Mouse (Mus musculus) liver, embryonic 14.5 days (tissue): Measurements from ENCODE around the gene Pcca. TPM values are rescaled to one million over a fixed set of nuclear protein-coding genes. Genes with fewer than 3 reads are reported as not detected.

Source experiments
- ATAC-seq: fragments of 200-750 bp; cut with Nextera tagmentation; 2 replicates; pipeline ENCODE4 v1.8.0; 2017; ENCODE audit warnings: moderate number of reproducible peaks, mild to moderate bottlenecking, moderate library complexity; ENCODE audit not compliant: insufficient read depth
- DNase-seq, 3 experiments: peaks; one replicate each; pipeline ENCODE4 v3.0.0-alpha.2; 2012 to 2013; ENCODE audit warnings: low read depth in 3 of 3, low spot score in 3 of 3
- H3K27ac ChIP-seq: fragments of 300-500 bp; sonication (generic); 2 replicates; pipeline ENCODE4 v1.5.1; 2014; ENCODE audit warnings: moderate library complexity, mild to moderate bottlenecking, control low read depth, inconsistent platforms
- H3K27me3 ChIP-seq: fragments of 300-500 bp; sonication (generic); 2 replicates; pipeline ENCODE4 v1.6.1; 2014; ENCODE audit warnings: mild to moderate bottlenecking, low read length, moderate library complexity; ENCODE audit not compliant: control insufficient read depth, insufficient read depth
- H3K36me3 ChIP-seq: fragments of 300-500 bp; sonication (generic); replicated peaks from 2 replicates; pipeline ENCODE4 v1.6.1; 2014; ENCODE audit warnings: low read depth; ENCODE audit not compliant: control insufficient read depth, insufficient read depth
- H3K4me1 ChIP-seq, 2 experiments: fragments of 200-500 bp in 1 of 2; fragments of 300-500 bp in 1 of 2; sonication (generic) in 1 of 2; replicated peaks; 2 replicates each; pipeline ENCODE4 v1.6.1; 2012 to 2014; ENCODE audit warnings: antibody characterized with exemption in 1 of 2, inconsistent platforms in 1 of 2, low read length in 1 of 2; ENCODE audit not compliant: control insufficient read depth in 2 of 2, insufficient read depth in 2 of 2
- H3K4me2 ChIP-seq: fragments of 300-500 bp; sonication (generic); 2 replicates; pipeline ENCODE4 v1.6.1; 2014; ENCODE audit warnings: low read depth, mild to moderate bottlenecking, control low read depth, moderate library complexity
- H3K4me3 ChIP-seq, 2 experiments: fragments of 200-500 bp in 1 of 2; fragments of 300-500 bp in 1 of 2; sonication (generic) in 1 of 2; 2 replicates each; pipeline ENCODE4 v1.5.1; 2012 to 2014; ENCODE audit warnings: low read depth in 2 of 2, low read length in 2 of 2, mild to moderate bottlenecking in 2 of 2, control low read depth in 1 of 2, inconsistent platforms in 1 of 2, moderate library complexity in 1 of 2; ENCODE audit not compliant: insufficient read depth in 1 of 2
- H3K9ac ChIP-seq: fragments of 300-500 bp; sonication (generic); replicated peaks from 2 replicates; pipeline ENCODE4 v1.6.1; 2014; ENCODE audit warnings: mild to moderate bottlenecking, control low read depth, moderate library complexity
- H3K9me3 ChIP-seq: fragments of 300-500 bp; sonication (generic); 2 replicates; pipeline ENCODE4 v1.6.1; 2016; ENCODE audit warnings: low read length, mixed read lengths; ENCODE audit not compliant: control insufficient read depth
- CTCF ChIP-seq: IDR thresholded peaks from 2 replicates; pipeline ENCODE4 v1.5.1; 2016; ENCODE audit warnings: antibody characterized with exemption, low read depth, control low read depth
- EP300 ChIP-seq: IDR thresholded peaks from 2 replicates; pipeline ENCODE4 v1.6.1; 2016; ENCODE audit warnings: antibody characterized with exemption, low read depth
- WGBS: fragments of 180-500 bp; shearing (Covaris S2); extraction: QIAGEN DNeasy Blood & Tissue Kit; methylation state at CpG from one replicate; pipeline ENCODE4 v1.1.7; 2014; ENCODE audit not compliant: insufficient replicate concordance; 5-methylcytosine and 5-hydroxymethylcytosine counted together
- polyA plus RNA-seq, 2 experiments: library from polyadenylated mRNA; depleted of rRNA in 1 of 2; stranded (reverse) in 1 of 2; unstranded in 1 of 2; fragments of >200 nt; fragmentation: Nextera tagmentation in 1 of 2; extraction: Ambion mirVana in 1 of 2; gene quantifications; 2 replicates each; pipeline versions ENCODE4 v1.2.1 to v1.2.3; 2012 to 2014

Gene Pcca
- polyA plus RNA-seq, 2 experiments: 8.9 to 9.8 TPM

- 38% methylated on average over 2 of the region's 2 CpGs for WGBS
- H3K9ac ChIP-seq: no peak overlapping the region
Measured at GRCm38 (mm10) chr14:122823791-122824190, 289.7 kb downstream of the Pcca start.

GRCm38 (mm10) chr14:122825464-122825863 lies 291.3 kb downstream of the Pcca start:
- DNase-seq (no peak), ATAC-seq (peak; percentile 26; the same call in 1 of the 2 replicates)
- H3K4me2 ChIP-seq: no peak overlapping the region
- H3K9me3 ChIP-seq: no peaks in the 10 kb centered on the region
- no peak for TF ChIP-seq CTCF
- TF ChIP-seq EP300: no peak
- no peaks in the 10 kb centered on the region for H3K27me3 ChIP-seq
- no peak overlapping the region for H3K27ac ChIP-seq
- no peaks in the 10 kb centered on the region for H3K36me3 ChIP-seq
- WGBS: 66% methylated on average over 2 of the region's 2 CpGs
- no peaks in the 10 kb centered on the region for H3K4me1 ChIP-seq
- no peak overlapping the region for H3K4me3 ChIP-seq
- H3K9ac ChIP-seq: no peak overlapping the region

More at GRCm38 (mm10) chr14:122823791-122824190, 289.7 kb downstream of the Pcca start:
- DNase-seq: no peak
- H3K27me3 ChIP-seq: no peaks in the 10 kb centered on the region
- no peak overlapping the region for H3K27ac ChIP-seq
- H3K4me2 ChIP-seq: no peak overlapping the region
- no peak overlapping the region for H3K4me3 ChIP-seq
- no peaks in the 10 kb centered on the region for H3K36me3 ChIP-seq
- no peaks in the 10 kb centered on the region for H3K9me3 ChIP-seq
- no peaks in the 10 kb centered on the region for H3K4me1 ChIP-seq
- no peak for ATAC-seq
- no peak for TF ChIP-seq CTCF
- no peak for TF ChIP-seq EP300

GRCm38 (mm10) chr14:122830433-122830832 lies 296.3 kb downstream of the Pcca start:
- no peak overlapping the region for H3K9ac ChIP-seq
- H3K4me2 ChIP-seq: no peak overlapping the region
- H3K9me3 ChIP-seq: no peaks in the 10 kb centered on the region
- DNase-seq (no peak), ATAC-seq (no peak)
- TF ChIP-seq EP300 (no peak), CTCF (no peak)
- H3K27me3 ChIP-seq: no peaks in the 10 kb centered on the region
- WGBS: 48% methylated on average over 1 of the region's 1 CpGs
- no peaks in the 10 kb centered on the region for H3K36me3 ChIP-seq
- no peak overlapping the region for H3K27ac ChIP-seq
- H3K4me3 ChIP-seq: no peak overlapping the region
- H3K4me1 ChIP-seq: no peaks in the 10 kb centered on the region

- no peaks in the 10 kb centered on the region for H3K36me3 ChIP-seq
- TF ChIP-seq CTCF: no peak
- no peak for TF ChIP-seq EP300
- no peak overlapping the region for H3K9ac ChIP-seq
- no peaks in the 10 kb centered on the region for H3K9me3 ChIP-seq
- H3K27ac ChIP-seq: no peak overlapping the region
- H3K4me1 ChIP-seq: no peaks in the 10 kb centered on the region
- H3K4me2 ChIP-seq: no peak overlapping the region
- no peak for ATAC-seq
- H3K27me3 ChIP-seq: no peaks in the 10 kb centered on the region
- 57% methylated on average over 3 of the region's 3 CpGs for WGBS
- DNase-seq: no peak
- H3K4me3 ChIP-seq: no peak overlapping the region
Measured at GRCm38 (mm10) chr14:122833666-122834065, 299.5 kb downstream of the Pcca start.

- TF ChIP-seq EP300 (no peak), CTCF (no peak)
- H3K9ac ChIP-seq: no peak overlapping the region
- H3K27me3 ChIP-seq: no peaks in the 10 kb centered on the region
- no peaks in the 10 kb centered on the region for H3K9me3 ChIP-seq
- no peak overlapping the region for H3K4me3 ChIP-seq
- no peak for ATAC-seq
- no peak for DNase-seq
- no peak overlapping the region for H3K4me2 ChIP-seq
- WGBS: 94% methylated on average over 1 of the region's 1 CpGs
- no peak overlapping the region for H3K27ac ChIP-seq
- no peaks in the 10 kb centered on the region for H3K36me3 ChIP-seq
- H3K4me1 ChIP-seq: no peaks in the 10 kb centered on the region
Measured at GRCm38 (mm10) chr14:122834753-122835152, 300.6 kb downstream of the Pcca start.
